Mouse (Mus musculus): ENCODE measurements around the gene Fezf1.

Fezf1 gene

DNA sequence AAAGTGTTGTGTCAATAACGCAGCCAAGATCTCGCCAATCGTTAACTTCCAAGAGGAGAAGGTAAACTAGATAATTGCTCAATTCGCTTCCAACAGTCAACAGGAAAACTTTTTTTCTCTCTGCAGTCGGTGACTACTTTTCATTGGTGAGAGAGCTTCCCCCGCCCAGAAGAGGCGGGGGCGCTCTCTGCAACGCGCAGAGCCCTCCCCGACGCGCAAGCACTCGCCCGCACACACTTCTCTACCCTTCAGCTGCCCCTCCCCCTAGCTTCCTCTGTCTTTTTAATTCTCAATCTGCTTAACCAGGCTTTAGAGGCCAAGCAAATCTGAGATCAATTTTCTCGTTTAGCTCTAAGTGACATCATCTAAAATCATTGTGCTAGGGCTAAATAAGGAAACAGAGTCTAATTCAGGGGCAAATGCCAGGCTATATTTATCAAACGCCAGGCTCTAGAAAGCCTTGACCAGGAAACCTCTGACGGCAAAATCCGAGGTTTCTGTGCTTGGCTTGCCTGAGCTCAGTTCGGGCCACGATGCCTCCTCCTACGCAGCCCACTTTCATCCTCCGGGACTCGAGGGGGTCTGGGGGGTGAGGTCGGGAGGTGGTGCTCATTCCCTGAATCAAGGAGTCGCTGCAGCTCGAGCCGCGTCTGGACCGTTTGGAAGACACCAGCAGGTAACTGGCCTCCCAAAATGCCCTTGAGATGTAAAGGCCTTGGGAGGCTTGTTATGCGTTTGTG, at the start of gene Fezf1:
Gene Fezf1 (minus strand): TSS at position 50 of the 740 bp plus-strand sequence.
- DNase-seq (ENCODE audit: low spot score in 2 of 2) = no peak

DNA sequence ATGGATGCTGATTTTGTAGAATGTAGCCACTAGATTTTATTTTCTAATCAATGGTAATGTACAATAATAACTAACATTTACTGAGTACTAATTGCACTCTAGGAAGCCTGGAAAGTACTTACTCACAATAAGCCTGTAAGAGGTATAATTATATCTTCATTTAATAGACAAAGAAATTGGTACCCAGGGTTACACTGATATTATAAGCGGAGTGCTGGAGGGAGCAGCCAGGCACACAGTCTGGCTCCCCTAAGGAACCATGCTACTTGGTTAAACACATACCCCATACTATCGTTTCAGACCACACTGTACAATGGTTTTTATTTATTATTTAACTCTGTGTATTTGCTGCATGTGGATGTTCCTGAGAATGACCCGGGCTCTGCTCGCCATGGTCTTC, 46.5 kb upstream of the Fezf1 start:
- DNase-seq (ENCODE audit: low spot score in 2 of 2) = no peak

DNA sequence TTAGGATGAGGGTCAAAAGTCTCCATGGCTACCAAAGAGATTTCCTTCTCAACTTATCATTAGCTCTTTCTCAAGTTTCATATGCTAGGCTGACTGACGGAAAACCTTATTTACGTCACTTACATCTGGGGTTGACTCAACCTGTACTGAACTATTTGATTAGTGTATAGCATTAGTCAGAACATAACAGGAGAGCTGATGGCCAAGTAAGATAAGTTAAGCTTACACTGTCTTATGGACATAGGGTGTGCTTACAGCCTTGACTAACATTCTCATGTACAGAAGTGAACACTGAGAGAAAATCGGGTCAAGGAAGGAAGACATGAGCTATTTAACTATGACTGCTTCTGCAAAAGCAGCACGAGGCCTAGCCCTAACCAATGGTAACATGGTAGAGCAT, 40.6 kb upstream of the Fezf1 start:
- DNase-seq (ENCODE audit: low spot score in 2 of 2) = no peak

GRCm38 (mm10) chr6:23281514-23281820, 33.3 kb upstream of the Fezf1 start:
- DNase-seq (ENCODE audit: low spot score in 2 of 2) = no peak

DNA sequence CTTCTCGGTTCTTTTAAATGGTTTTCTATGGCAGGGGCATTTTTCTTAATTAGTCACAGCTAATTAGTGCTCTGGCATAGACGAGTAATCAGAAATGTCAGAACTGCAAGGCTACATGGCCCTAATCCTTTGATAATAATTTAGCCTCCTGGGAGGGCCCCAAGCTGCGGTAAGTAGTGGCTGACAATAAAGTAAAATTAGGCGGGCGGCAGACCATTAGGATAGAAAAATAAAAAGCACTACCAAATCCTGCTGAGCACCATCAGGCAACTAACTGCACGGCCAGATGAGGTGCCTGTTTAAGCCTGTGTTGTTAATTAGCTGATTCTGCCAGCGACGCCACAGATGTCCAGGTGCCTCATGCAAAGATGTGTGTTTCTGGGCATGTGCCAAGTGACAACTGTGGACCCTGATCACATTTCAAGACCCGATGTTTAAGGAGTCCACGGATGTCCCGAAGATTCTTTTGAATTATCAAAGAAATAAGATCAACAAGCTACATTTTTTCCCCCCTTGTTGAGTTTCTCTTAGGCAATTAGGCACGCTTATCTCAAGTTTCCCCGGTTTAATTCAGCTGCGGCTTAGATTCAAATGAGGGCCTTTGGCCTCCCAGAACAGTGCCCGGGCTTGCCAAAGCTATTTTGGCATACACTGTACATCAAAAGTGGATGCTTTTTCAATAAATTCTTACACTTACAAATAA, 32.8 kb upstream of the Fezf1 start:
- DNase-seq (ENCODE audit: low spot score in 2 of 2) = no peak

GRCm38 (mm10) chr6:23273483-23273882, 25.3 kb upstream of the Fezf1 start:
- DNase-seq (ENCODE audit: low spot score in 2 of 2) = no peak

DNA sequence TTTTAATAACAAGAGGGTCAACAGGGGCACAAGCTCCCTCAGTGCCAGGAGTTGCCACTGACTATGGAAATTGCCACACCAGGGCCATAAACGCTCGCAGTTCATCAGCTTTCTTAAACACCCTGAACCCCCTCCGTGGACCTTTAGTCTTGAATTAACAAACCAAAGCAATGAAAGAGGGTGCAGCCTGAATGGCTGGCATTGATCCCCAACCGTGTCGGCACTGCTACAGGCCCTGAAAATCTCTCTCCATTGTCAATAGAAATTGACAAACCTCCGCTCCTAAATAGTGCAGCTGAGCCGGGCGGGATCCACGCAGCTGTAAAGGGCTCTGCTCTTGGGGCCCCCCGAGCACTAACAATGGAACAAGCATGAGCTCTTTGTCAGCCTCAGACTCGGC, 24.8 kb upstream of the Fezf1 start:
- DNase-seq (ENCODE audit: low spot score in 2 of 2) = no peak

- no peak for DNase-seq (ENCODE audit: low spot score in 2 of 2)
These were observed 24.4 kb upstream of the Fezf1 start for GRCm38 (mm10) chr6:23272542-23272941.

DNA sequence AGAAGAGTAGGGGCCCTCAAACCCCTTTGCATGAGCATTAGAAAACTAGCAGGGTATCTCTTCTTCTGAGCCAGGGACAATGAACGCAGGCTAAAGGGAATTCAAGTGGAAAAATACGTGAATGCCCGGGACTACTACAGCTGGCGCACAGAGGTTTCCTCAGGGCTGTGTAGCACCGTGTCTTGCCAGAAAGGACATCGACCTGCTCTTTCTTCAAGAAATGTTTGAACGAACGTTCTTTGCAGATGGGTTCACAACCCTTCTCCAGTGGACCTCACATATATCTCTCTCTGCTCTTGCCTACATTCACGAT, 12.5 kb upstream of the Fezf1 start:
- DNase-seq (ENCODE audit: low spot score in 2 of 2) = no peak

DNA sequence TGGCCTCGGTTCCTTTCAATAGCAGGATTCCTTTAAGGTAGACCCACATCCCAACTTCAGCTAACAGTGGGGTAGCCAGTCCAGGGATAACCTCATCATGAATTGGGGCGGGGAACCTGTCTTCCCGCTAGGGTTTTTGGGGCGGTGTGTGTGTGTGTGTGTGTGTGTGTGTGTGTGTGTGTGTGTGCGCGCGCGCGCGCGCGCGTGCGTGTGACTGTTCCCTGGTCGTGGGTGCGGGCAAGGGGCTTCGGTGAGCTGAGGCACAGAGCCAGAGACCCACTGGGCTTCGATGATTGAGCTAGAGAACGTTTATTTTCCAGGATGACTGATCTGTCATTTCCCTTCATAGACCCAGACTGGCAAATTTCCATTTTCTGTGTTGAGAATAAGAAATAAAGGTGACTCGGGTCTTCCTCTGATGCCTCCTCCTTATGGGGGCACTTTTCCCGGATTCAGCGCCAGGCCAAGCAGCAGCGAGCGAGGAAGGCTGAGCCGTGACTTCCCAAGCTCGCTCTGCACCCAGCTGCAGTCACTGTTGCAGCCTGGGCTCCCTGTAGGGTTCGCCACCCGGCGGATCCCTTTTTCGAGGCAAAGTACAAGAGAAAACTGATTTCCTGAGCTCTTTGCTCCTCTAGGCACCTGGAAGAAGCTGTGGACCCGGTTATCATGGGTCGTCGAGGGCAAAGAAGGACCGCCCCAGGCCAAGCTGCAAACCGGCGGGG, 12.0 kb upstream of the Fezf1 start:
- no peak for DNase-seq (ENCODE audit: low spot score in 2 of 2)

DNA sequence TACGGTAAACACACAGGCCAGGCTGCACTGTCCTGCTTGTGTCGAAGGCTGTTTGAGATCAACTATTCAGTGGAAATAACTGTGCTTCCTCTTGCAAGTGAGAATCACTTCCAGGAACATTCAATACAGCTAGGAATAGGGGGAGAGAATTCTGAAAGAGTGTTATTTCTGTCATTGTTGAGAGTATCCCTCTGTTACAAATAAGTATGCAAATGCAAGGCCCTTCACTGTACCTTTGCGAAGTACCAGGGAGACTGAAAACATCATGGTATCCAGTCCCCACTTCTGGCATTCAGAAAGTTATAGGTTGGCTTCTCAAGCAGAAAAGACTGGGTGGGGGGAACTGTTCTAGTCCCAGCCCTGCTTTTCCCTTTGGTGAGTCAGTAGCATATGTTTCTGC, 9.8 kb upstream of the Fezf1 start:
- DNase-seq (ENCODE audit: low spot score in 2 of 2) = no peak

DNA sequence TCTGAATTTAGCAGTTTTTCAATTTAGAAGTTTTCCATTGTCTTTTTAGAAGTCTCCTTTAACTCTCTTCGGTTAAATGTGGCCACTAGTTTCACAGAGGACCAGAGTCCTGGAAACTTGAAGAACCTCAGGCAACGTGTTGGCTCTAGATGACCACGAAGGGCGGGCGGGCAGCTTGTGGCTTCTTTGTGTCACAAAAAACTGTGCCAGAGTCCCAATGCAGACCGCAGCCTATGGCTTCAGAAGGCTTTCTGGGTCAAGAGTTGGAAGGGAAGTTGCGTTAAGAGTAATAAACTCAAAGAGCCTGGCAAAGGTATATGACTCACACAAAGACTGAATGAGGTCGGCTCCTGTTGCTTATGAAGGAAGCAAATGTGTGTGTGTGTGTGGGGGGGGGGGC, 7.0 kb upstream of the Fezf1 start:
- DNase-seq (ENCODE audit: low spot score in 2 of 2) = no peak

DNA sequence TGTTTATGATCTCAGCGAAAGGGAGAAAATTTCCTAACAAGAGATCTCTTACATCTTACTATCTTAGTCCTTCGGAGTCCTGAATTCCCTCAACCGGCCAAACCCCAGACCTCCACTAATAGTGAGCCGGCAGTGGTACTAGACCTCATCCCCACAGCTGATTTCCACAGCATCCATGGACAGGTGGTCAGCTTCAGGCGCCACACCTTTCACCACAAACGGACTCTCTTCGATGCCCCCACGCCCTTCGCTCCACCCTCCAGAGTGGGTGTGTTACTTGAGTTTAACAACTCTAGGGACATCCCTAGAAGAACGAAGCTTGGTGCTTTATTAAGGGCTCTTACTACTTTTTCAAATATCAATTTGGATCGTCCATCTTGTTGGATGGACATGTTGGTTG, 6.5 kb upstream of the Fezf1 start:
- no peak for DNase-seq (ENCODE audit: low spot score in 2 of 2)

DNA sequence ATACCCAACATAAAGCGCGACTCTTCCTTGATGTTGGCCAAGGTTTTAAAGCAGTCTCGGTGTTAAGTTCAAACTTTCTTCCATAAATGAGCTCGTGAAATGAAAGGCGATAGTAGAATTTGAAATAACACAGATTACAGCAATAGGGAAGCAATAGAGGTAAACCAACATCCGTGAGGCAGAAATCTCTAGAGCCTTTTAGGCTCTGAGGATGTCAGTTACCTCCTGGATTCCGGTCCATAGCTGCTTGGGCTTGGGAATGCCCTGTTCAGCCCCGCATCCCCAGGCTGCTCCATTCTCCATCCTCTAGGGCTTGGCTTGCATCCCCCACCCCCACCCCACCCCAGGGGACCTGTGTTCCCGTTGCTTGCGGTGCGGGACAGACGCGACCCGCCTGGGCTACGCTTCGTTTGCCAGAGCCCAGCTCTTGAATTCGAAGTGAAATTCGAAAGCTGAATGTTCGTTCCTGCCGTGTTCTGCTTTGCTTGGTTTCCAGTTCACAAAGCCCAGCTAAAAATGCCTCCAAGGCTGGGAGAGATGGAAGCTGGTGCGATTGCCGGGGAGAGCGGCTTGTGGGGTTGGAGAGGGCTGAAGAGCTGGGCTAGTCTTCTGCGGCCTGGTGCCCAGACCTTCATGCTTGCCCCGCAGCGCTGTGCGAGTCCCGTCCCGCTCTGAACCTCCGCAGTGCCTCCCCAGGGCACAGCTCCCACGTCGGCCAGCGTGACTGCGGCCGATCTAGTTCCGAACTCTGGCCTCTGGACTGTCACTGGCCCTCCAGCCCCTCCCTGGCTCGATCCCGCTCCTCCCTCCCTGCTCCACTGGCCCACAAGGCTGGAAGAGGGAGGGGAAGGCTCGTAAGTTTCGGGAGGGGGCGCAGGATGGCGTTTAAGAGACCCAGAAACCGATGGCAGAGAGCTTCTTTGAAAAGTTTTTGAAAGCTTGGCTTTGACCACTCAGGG, 5.5 kb upstream of the Fezf1 start:
- DNase-seq (ENCODE audit: low spot score in 2 of 2) = no peak

GRCm38 (mm10) chr6:23252196-23253135, 4.3 kb upstream of the Fezf1 start:
- no peak for DNase-seq (ENCODE audit: low spot score in 2 of 2)

DNA sequence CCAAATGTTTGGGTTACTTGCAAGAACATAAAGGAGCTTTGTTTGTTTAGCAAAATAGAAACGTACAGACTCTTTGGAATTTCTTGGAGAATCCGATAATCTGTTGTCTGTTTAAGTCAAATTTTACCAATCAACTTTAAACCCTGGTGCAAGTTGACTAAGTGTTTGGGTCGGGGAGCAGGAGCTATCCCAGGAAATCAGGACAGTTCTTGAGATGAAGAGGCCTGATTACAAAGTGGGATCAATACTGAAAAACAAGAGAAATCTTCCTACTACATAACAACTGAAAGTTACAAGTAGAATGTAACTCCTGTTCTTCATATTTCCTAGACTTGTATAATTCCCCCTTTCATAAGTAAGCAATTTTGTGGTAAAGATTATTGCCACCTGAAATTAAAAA, 3.3 kb upstream of the Fezf1 start:
- no peak for DNase-seq (ENCODE audit: low spot score in 2 of 2)

GRCm38 (mm10) chr6:23250288-23250955, 2.3 kb upstream of the Fezf1 start:
- no peak for DNase-seq (ENCODE audit: low spot score in 2 of 2)

DNA sequence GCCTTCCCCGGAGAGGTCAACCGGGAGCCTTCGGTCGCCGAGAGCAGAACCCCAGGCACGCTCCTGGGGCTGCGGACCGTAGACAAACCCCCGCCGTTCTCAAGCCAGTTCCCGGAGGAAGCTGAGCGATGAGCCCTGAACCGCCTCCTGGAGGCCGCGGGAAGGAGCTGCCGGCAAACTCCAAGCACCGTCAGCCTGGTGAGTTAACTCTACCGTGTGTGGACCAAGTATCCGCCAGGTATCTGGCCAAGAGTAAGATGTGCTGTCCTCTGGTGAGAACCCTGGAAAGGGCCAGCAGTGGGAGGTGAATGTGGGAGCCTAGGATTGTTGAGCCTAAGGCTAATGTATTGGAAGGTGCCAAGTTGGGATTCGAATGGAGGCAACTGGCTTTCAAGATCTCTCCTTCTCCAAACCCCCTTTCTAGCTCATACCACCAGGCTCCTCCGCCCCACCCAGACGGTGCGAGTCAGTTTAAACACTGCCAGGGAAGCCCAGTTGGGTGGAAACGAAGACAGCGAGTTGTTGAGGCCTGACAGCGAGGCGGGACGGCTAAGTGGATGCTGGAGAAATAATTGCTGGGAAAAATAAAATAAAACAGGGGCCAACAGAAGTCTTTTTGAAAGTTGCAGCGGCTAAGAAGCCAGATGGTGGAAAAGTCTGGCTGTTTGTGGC, 1.6 kb upstream of the Fezf1 start:
- DNase-seq (ENCODE audit: low spot score in 2 of 2) = no peak

- no peak for DNase-seq (ENCODE audit: low spot score in 2 of 2)
These were observed 865 bp upstream of the Fezf1 start for GRCm38 (mm10) chr6:23249053-23249401.
